Mouse (Mus musculus) cerebellum, adult 18-20 months (tissue): Measurements from ENCODE around the gene Il23a.
"Not testable (repeated sequence)": the region's sequence is repeated elsewhere in the genome, so short reads cannot be mapped to it uniquely, and the experiment has no call there.

Experiments
- DNase-seq, 2 experiments: peaks; one replicate each; pipeline ENCODE4 v3.0.0; 2021

Gene Il23a

GRCm38 (mm10) chr10:128303126-128304021 is 4.8 kb upstream of the Il23a start, which contains the start of gene Pan2:
Gene Pan2 (plus strand): TSS chr10:128303335.
- peak; percentile 99 to 100 for DNase-seq

DNA sequence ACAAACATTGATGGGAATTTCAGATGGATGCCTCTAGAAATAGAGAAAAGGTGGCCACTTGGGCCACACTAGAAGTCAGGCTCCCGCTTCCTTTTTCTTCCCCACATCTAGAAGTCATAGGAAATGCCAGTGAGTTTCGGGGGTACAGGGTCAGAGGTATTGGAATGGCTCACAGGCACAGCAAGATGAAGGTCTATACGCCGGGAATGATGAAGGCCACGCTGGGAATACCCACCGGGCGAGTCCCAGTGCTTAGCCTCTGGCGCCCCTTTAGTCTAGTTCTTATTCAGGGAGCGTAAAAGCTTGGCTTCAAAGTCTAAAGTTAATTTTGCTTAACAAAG is 4.2 kb upstream of the Il23a start:
- no peak for DNase-seq

GRCm38 (mm10) chr10:128302357-128302756 is 3.8 kb upstream of the Il23a start:
- DNase-seq = no peak

DNA sequence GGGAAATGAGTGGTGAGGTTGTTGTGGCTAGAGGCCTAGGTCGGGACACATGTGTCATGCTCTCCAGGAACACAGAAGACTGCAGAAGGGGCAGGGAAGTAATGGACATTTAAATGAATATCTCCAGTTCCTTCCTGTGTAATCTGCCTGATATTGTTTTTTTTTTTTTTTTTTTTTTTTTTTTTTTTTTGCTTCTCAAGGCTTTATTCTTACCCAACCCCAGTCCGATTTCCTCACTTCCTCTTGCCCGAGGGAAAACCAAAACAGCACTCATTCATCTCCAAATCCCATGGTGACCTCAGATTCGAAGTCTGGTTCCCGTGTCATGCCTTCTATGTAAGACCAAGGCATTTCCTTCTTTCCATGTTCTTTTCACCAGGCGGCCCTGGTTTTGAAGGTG is 309 bp downstream of the Il23a start:
- DNase-seq = no peak

DNA sequence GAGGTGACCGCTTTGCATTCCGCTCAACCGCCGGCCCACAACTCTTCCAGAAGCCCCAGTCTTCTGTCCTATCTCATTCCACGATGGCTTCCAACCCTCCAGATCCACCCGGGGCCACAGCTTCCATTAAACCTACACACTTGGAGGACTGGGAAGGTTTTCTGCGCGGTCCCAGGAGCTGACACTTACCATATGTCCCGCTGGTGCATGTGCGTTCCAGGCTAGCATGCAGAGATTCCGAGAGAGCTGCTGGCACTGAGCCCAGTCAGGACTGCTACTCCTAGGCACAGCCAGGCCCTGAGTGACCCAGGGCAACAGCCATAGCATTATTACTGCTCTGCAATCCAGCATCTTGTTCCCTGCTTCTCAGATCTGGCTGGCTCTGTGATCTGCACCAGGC is 930 bp downstream of the Il23a start:
- peak; percentile 73 to 74 for DNase-seq

DNA sequence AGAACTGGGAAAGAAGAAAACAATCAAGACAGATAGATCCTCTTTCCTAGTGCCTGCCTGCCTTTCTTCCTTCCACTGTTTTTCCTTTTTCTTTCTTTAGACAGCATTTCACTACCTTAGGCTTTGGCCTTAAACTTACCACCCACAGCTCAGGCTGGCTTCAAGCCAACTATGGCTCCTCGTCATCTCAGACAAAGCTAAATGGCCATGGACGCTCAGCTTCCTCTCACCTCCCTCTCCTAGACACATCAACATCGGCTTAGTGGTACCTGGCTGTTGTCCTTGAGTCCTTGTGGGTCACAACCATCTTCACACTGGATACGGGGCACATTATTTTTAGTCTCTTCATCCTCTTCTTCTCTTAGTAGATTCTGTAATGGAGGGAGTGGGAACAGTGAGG is 1.3 kb downstream of the Il23a start:
- DNase-seq = peak; percentile 62 to 72

DNA sequence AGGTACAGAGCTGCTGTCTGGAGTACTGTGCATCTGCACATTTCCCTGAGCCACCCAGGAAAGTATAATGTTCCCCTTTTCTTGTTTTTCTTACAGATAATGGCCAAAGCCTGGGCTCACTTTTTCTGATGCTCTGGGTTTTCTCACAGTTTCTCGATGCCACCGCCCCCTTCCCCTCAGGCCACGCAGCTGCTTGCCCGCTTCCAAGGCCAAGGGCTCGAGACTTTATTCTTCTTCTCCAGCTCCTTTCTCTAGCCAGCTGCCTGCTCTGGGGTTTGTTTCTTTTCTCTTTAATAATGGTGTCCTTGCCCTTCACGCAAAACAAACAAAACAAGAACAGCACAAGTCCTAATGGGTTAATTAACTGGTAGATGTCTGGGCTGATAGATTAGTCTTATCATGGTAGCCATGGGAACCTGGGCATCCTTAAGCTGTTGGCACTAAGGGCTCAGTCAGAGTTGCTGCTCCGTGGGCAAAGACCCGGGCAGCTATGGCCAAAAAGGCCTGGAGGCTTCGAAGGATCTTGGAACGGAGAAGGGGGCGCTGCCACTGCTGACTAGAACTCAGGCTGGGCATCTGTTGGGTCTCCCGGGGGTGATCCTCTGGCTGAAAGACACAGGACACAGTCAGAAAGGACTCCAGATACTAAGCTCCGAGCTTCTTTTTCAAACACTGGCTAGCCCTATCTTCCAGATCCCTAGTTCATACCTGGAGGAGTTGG is 2.0 kb downstream of the Il23a start:
- DNase-seq = no peak

DNA sequence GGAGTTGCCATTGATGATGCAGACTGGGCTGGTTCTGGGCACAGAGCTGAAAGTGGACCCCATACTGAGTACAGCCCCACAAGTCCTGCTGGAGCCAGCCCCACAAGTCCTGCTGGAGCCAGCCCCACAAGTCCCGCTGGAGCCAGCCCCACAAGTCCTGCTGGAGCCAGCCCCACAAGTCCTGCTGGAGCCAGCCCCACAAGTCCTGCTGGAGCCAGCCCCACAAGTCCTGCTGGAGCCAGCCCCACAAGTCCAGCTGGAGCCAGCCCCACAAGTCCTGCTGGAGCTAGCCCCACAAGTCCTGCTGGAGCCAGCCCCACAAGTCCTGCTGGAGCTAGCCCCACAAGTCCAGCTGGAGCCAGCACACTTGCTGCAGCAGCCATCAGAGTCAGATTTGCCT is 8.0 kb downstream of the Il23a start:
- DNase-seq = peak in 1 of 2 experiments; percentile 40

DNA sequence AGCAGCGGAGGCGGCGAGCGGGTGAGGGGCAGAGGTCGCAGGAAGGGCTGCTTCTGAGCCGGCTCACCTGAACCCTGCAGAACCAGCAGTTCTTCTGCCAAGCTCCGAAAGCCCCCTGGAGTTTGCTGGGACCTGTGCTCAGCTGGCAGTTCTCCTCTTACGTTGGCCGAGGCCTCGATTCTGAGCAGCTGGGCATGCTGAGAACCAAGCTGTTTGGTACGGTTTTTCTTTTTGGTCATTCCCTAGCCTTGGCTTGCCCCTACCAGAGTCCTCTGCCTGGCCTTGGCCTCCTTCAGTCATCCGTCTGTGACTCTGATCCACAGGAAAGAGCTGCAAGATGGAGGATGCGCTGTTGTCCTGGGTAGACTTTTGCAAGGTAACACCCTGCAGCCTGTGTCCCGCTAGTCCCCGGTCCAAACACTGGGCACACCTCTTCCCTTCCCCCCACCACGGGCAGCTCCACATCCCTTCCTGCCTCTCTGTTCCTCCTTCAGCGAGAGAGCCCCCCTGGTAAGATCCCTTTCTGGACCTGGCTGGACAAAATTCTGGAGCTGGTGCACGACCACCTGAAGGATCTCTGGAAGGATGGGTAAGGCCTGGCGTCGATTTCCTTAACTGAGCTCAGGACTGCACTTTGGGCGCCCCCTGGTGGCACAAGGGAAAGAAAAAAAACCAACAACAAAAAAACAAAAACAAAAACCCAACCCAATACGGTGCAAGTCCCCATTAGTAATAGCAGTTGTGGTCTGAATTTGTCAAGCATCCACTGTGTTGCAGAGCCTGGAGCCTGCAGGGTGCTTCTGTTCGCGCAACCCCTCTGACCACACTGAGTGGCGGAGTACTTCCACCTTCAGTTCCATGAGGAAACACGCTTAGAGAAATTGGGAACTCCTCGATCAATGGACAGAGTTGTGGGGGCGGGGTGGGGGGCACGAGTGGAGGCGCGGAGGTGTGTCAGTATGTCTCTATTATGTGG is 14.7 kb downstream of the Il23a start:
- peak; percentile 95 to 97 for DNase-seq

DNA sequence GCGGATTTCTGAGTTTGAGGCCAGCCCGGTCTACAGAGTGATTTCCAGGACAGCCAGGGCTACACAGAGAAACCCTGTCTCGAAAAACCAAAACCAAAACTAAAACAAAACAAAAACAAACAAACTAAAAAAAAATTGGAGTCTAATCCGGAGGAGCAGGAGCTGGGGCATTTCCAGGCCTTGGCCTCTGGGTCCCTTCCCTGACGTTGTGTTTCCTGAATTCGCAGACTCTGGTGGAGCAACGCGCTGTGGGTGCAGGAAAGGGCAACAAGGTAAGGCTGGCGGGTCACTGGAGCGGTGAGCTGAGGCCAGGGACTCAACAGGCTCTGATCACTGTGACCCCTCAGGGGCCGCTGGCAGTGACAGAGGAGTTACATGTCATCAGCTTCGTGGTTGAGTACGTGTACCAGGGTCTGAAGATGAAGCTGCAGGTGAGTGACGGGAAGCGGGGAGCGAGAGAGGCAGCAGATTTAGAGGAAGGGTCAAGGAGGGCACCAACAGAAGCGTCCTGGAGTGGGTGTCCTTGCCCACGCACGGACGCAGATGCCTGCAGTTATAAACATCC is 15.6 kb downstream of the Il23a start:
- DNase-seq = no peak

DNA sequence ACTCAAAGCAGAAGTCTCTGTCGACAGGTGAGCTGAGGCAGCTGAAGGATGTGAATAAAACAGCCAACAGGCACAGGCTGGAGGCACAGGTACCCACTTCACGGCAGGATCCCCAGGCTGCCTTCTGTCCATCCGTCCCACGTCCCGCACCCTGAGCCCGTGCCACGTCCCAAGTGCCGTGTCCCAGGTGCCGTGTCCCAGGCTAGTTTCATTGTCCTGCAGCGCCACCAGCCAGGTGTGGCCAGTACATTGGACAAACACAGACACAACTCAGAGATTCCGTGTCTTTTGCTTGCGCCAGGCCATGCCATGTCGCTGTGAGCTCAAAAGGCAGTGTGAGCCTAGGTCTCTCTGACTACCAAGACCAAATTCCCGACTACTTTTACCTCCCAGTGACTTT is 16.9 kb downstream of the Il23a start:
- no peak for DNase-seq

GRCm38 (mm10) chr10:128280943-128281342 is 17.6 kb downstream of the Il23a start:
- DNase-seq = no peak

DNA sequence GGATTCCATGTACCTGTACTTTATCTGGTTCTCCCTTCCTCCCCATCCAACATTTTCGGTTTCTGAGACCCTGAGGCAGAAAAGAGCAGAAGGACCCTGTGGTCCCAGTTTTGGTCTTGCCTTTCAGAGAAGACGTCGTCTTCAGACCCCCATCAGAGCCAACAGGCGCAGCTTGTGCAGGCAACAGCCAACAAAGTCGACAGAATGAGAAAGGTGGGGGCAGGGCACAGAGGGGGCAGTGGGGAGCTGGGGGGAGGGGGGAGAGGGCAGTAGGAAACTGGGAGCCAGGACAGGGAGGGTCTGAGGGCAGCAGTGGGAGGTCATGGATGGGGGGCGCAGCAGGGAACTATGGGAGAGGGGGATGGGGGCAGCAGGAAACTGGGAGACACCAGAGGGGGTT is 20.4 kb downstream of the Il23a start:
- DNase-seq = no peak

DNA sequence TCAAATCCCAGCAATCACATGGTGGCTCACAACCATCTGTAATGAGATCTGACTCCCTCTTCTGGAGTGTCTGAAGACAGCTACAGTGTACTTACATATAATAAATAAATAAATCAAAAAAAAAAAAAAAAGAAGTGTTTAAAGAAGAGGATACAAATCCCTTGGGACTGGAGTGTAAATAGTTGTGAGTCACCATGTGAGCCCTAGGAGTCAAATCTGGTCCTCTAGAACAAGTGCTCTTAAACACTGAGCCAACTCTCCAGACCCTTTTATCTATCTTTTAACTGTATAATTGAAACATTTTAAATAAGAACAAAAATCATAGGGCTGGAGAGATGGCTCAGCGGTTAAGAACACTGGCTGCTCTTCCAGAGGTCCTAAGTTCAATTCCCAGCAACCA is 23.2 kb downstream of the Il23a start:
- DNase-seq = not testable (repeated sequence)

DNA sequence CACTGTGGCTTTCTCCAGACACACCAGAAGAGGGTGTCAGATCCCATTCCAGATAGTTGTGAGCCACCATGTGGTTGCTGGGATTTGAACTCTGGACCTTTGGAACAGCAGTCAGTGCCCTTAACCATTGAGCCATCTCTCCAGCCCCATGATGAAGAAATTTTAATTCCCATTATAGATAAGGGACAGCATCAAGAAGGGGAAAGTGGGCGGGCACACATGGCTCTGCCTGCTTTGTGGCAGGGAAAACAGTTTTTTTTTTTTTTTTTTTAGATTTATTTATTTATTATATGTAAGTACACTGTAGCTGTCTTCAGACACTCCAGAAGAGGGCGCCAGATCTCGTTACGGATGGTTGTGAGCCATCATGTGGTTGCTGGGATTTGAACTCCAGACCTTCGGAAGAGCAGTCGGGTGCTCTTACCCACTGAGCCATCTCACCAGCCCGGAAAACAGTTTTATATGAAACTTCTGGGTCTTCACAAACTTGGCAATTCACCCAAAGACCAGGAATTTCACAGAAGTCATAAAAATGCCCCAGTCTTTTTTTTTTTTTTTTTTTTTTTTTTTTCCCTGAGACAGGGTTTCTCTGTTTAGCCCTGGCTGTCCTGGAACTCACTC is 25.6 kb downstream of the Il23a start:
- DNase-seq = not testable (repeated sequence)

GRCm38 (mm10) chr10:128271883-128272282 is 26.7 kb downstream of the Il23a start:
- DNase-seq = peak in 1 of 2 experiments; percentile 58

DNA sequence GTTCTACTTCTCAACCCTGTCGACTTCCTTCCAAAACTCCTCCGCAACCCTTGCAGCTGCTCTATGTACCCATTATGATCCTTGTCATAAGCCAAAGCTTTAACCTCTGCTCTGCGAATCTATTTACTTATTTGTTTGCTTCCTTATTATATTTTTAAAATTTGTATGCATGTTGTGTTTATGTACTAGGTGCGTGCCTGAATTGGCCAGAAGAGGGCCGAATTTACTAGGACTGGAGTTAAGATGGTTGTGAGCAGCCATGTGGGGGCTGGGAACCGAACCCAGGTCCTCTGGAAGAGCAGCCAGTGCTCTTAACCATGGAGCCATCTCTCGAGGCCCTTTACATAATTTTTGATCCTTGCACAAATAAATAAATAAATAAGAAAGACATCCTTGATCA is 27.7 kb downstream of the Il23a start:
- no peak for DNase-seq

- peak; percentile 97 to 99 for DNase-seq
These were observed 28.2 kb downstream of the Il23a start, which contains the start of gene Stat2 for GRCm38 (mm10) chr10:128270287-128270841. Gene Stat2 (plus strand): TSS chr10:128270559.

DNA sequence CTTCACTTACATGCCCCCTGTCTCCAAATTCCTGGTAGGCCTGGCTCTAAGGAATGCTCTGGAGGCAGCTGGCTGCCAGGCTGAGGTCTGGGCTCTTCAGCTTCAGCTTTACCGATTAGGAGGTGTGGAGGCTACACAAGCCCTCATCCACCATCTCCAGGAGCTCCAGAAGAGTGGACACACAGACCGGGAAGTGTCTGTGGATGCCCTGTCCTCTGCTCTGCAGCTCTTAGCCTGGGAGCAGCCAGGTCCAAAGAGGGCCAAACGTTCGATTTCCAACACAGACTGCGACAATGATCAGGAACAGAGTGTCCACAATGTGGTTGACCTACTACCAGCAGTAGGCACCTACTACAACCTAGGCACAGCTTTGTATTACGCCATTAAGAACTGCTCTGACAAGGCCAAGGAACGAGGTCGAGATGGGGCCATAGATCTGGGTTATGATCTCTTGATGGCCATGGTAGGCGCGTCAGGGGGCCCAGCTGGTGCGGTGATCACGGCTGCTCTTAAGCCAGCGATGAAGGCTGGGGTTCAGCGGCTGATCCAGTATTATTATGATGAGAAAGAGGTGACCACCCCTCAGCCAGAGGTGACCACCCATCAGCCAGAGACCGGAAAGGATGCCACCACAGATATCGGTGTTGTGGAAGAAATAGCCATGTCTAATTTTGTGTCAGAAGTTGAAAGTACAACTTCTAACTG is 29.2 kb downstream of the Il23a start:
- no peak for DNase-seq

DNA sequence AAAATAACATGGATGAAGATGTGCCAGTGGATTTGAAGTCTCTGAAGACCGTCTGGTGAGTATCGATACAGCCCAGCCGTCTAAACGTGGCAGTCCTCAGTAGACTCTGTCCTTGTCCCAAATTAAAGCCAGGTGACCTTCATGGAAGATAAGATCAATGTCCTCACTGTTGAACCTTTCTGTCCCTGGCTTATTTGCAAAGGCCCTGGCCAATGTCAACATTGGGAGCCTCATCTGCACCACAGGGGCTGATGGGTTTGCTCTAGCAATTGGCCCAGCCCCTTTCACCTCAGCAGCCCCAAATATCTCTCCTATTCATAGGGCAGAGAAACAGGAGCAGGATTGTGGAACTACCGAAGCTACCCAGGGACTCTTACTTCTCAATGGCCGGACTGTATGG is 30.2 kb downstream of the Il23a start, which contains the start of gene Apof:
Gene Apof (plus strand): TSS at position 301 of the 400 bp plus-strand sequence.
- no peak for DNase-seq
